Mouse (Mus musculus) frontal cortex, adult (tissue): ENCODE data around the gene Zfp316.

Source experiments
- ATAC-seq: cut with Nextera tagmentation; 2 replicates; pipeline ENCODE4 v1.9.2; 2017; ENCODE audit warnings: mild to moderate bottlenecking, moderate library complexity, mixed read lengths; ENCODE audit not compliant: low TSS enrichment

The Zfp316 gene

DNA sequence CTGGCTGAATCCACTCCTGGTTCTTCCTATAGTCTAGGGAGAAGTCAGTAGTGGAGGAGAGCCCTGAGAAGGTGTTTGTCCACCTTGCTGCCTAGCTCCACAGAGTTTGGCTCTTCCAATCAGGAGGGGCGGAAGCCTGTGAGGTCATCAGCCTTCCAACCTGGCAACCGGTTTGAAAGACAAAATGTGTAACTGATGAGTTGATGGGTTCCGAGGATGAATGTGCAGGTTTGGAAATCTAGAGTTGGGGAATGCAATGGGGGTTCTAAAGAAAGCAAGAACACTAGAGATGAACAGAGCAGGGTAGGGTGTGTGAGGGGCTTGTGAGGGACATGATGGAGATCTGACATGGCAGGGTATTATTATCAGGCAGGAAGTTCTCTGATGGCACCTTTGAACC lies 43.0 kb downstream of the Zfp316 start, which contains the start of gene Spdye4a:
Spdye4a (minus strand) TSS at position 101 of the 400 bp plus-strand sequence.
- ATAC-seq, result no peak

GRCm38 (mm10) chr5:143222287-143222686 lies 47.5 kb downstream of the Zfp316 start:
- ATAC-seq, result no peak

- ATAC-seq, result no peak
These were observed 48.8 kb downstream of the Zfp316 start for GRCm38 (mm10) chr5:143220996-143221395.

- ATAC-seq, result no peak
These were observed 56.0 kb downstream of the Zfp316 start for GRCm38 (mm10) chr5:143213832-143214231.

DNA sequence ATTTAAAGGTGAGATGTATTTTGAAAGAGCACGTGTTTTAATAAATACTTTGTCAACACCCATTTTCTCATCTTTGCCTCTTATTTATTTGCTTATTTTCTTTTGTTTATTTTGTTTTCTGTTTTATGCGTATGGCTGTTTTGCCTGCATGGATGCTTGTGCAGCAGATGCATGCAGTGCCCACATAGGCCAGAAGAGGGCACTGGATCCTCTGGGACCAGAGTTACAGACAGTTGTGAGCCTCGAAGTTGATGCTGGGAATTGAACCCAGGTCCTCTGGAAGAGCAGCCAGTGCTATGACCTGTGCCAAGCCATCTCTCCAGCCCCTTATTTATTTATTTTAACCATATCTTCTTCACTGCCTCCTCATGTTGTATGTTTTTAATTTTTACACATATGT lies 64.8 kb downstream of the Zfp316 start:
- no peak for ATAC-seq
